Mouse (Mus musculus) hindbrain, embryonic 14.5 days (tissue): Measurements from ENCODE around the gene Wdr11. TPM values are rescaled to one million over a fixed set of nuclear protein-coding genes. Genes with fewer than 3 reads are reported as not detected.

Experiments
- ATAC-seq: fragments of 200-750 bp; cut with Nextera tagmentation; 2 replicates; pipeline ENCODE4 v1.8.0; 2017; ENCODE audit warnings: moderate number of reproducible peaks, mild to moderate bottlenecking, moderate TSS enrichment, moderate library complexity; ENCODE audit not compliant: low FRiP score
- DNase-seq: peaks from one replicate; pipeline ENCODE4 v3.0.0-alpha.2; 2015; ENCODE audit warnings: low spot score
- H3K27ac ChIP-seq: fragments of 300-500 bp; sonication (generic); 2 replicates; pipeline ENCODE4 v1.5.1; 2014; ENCODE audit warnings: mild to moderate bottlenecking, moderate library complexity
- H3K27me3 ChIP-seq: fragments of 300-500 bp; sonication (generic); 2 replicates; pipeline ENCODE4 v1.6.1; 2014; ENCODE audit warnings: mild to moderate bottlenecking, low read length, mixed read lengths; ENCODE audit not compliant: control insufficient read depth, insufficient read depth
- H3K36me3 ChIP-seq: fragments of 300-500 bp; sonication (generic); replicated peaks from 2 replicates; pipeline ENCODE4 v1.6.1; 2014; ENCODE audit not compliant: control insufficient read depth, insufficient read depth
- H3K4me1 ChIP-seq: fragments of 300-500 bp; sonication (generic); replicated peaks from 2 replicates; pipeline ENCODE4 v1.6.1; 2014; ENCODE audit warnings: antibody characterized with exemption, low read length, mixed read lengths; ENCODE audit not compliant: control insufficient read depth, insufficient read depth
- H3K4me2 ChIP-seq: fragments of 300-500 bp; sonication (generic); replicated peaks from 2 replicates; pipeline ENCODE4 v1.6.1; 2014; ENCODE audit warnings: mild to moderate bottlenecking, moderate library complexity
- H3K4me3 ChIP-seq: fragments of 300-500 bp; sonication (generic); replicated peaks from 2 replicates; pipeline ENCODE4 v1.5.1; 2014; ENCODE audit warnings: mild to moderate bottlenecking, low read length
- H3K9ac ChIP-seq: fragments of 300-500 bp; sonication (generic); 2 replicates; pipeline ENCODE4 v1.6.1; 2014
- H3K9me3 ChIP-seq: fragments of 300-500 bp; sonication (generic); 2 replicates; pipeline ENCODE4 v1.6.1; 2016; ENCODE audit warnings: low read length; ENCODE audit not compliant: control insufficient read depth
- WGBS: fragments of 180-500 bp; shearing (Covaris S2); extraction: QIAGEN DNeasy Blood & Tissue Kit; methylation state at CpG from one replicate; pipeline ENCODE4 v1.1.7; 2014; 5-methylcytosine and 5-hydroxymethylcytosine counted together
- polyA plus RNA-seq: library from polyadenylated mRNA; unstranded; fragments of >200 nt; fragmentation: Nextera tagmentation; extraction: Ambion mirVana; gene quantifications from 2 replicates; pipeline ENCODE4 v1.2.1, GENCODE M21; 2014

The Wdr11 gene
- polyA plus RNA-seq, 1 experiment from 2014 or later = 36.9 TPM

DNA sequence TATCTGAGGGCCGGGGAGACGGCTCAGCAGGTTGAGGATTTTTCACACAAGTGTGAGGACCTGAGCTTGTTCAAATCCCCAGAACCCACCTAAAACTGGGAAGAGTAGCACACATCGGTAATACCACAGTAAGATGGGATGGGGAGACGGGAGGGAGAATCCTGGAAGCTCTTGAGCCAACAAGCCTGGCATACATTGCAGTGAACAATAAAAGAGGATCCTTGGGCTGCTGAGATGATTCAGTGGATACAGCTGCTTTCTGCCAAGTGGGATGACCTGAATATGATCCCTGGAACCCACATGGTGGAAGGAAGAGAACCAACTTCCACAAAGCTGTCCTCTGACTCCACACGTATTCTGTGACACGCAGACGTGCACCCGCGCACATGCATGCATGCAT is 68.9 kb downstream of the Wdr11 start:
- Histone ChIP-seq H3K27ac (no peak overlapping the region), H3K9me3 (no peaks in the 10 kb centered on the region), H3K4me2 (no peak overlapping the region), H3K4me1 (peaks cover 11% of the 10 kb centered on the region), H3K9ac (no peak overlapping the region), H3K36me3 (no peaks in the 10 kb centered on the region), H3K4me3 (no peak overlapping the region), H3K27me3 (no peaks in the 10 kb centered on the region; the same call in 1 of the 2 replicates)
- ATAC-seq (no peak), DNase-seq (no peak)
- 87% methylated on average over 9 of the region's 9 CpGs for WGBS

DNA sequence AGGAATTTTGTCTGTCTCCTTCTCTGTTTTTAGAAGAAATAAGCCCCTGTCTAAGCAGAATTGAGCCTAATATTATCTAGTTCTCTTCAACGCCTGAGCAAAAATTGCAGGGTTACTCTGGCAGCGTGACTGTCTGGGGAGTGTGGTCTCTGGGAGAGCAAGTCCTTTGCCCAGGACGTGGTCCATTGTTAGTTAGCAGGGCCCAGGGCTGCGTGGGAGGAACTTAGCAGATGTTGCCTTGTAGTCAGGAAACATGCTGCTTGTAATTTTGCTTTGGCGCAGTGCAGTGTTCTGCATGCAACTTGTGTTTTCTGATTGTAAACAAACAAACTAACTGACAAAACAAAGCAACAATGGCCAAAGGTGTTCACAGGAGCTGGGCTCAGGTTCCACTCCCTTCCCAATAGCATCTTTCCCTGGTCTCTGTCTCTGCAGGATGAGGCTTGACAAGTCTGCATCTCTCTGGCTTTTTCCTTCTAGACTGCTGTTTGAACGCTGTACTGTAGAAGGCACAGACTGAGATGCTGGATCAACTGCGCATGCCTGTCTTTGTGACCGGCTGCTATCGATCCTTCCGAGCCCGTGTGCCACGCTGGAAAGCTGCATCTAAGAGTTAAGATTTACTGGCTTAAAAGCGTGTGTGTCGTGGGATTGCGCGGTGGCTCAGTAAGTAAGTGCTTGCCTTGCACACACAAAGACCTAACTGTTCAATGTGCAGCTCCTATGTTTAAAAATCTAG is 70.6 kb downstream of the Wdr11 start:
- H3K9ac ChIP-seq = no peak overlapping the region
- no peaks in the 10 kb centered on the region; the same call in 1 of the 2 replicates for H3K27me3 ChIP-seq
- H3K4me1 ChIP-seq = peaks cover 10% of the 10 kb centered on the region
- 58% methylated on average over 16 of the region's 16 CpGs for WGBS
- no peak overlapping the region for H3K4me2 ChIP-seq
- no peak overlapping the region for H3K27ac ChIP-seq
- no peak overlapping the region for H3K4me3 ChIP-seq
- H3K9me3 ChIP-seq = no peaks in the 10 kb centered on the region
- ATAC-seq (no peak), DNase-seq (no peak)
- H3K36me3 ChIP-seq = no peaks in the 10 kb centered on the region

DNA sequence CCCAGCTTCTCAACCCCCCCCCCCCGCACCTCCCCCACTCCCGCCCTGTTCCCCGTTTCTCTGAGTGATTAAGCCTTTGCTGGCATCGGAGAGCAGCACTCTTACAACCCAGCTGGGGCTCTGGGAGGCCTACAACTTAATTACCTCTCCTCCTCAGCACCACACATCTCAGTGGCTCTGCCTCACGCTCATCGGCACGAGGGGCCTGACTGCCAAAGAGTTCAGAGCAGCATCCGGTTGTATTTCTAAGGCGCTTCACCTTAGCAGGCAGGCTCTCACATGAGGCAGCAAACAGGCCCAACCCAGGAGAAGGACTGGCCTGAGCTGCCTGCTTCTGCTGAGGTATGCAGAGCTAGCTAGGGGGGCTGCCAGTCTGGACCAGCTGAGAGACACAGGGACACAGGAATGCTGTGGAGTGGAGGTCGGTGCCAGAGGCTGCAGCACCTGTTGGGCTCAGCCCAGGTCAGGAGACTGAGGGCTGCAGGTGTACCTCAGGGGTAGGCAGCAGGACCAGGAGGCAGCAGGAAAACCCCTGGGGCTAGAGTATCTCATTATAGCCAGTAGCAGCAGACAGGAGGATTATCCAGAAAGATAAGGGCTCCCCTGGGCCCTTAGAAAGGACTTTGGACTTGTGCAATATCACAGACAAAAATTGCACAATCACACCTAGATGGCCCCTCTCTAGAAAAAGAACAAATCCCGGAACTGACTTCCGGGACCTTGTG is 72.3 kb downstream of the Wdr11 start:
- DNase-seq (no peak), ATAC-seq (peak; percentile 37; the same call in 1 of the 2 replicates)
- Histone ChIP-seq H3K4me1 (peaks cover 10% of the 10 kb centered on the region), H3K36me3 (no peaks in the 10 kb centered on the region), H3K27me3 (no peaks in the 10 kb centered on the region; the same call in 1 of the 2 replicates), H3K9me3 (no peaks in the 10 kb centered on the region), H3K4me3 (no peak overlapping the region), H3K27ac (no peak overlapping the region), H3K4me2 (no peak overlapping the region), H3K9ac (no peak overlapping the region)
- WGBS = 27% methylated on average over 12 of the region's 12 CpGs

DNA sequence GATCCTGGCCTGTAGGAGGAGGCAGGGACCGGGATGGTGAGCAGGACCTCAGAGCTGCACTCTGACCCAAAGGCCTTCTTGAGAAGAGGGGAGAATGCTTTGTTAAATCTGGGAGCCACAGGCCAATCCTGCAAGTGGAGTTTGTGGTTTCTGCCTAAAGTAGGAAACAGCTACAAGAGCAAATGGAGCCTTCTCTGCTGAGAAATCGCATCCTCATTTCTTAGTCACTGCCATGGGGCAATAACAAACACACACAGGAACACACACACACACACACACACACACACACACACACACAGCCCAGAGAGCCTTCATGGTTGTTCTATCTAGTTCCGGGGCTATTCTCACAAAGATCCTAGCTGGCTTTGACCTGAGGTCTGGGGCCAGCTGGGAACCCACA is 73.7 kb downstream of the Wdr11 start:
- Histone ChIP-seq H3K9me3 (no peaks in the 10 kb centered on the region), H3K27me3 (no peaks in the 10 kb centered on the region; the same call in 1 of the 2 replicates), H3K4me3 (no peak overlapping the region), H3K27ac (no peak overlapping the region), H3K4me2 (no peak overlapping the region), H3K4me1 (peaks cover 10% of the 10 kb centered on the region), H3K36me3 (no peaks in the 10 kb centered on the region), H3K9ac (no peak overlapping the region)
- no peak for DNase-seq
- 80% methylated on average over 3 of the region's 3 CpGs for WGBS
- ATAC-seq = no peak

DNA sequence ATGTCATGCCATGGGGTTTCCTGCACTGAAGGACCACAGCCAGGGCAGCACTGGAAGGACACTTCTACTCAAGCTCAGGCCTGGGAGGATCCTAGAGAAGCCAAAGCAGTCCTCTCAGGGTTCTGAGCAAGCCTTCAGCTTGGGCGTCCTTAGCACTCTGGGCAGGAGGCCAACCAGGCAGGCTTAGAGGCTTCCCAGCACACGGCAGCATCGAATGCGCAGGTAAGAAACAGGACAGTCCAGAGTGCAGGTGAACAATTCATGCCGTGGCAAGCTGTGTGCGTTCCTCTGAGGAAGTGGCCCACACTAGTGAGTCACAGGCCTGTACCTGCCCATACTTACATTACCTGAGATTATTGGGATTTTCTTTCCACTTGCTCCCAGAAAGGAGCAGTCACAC is 74.3 kb downstream of the Wdr11 start:
- Histone ChIP-seq H3K4me3 (no peak overlapping the region), H3K36me3 (no peaks in the 10 kb centered on the region), H3K4me2 (no peak overlapping the region), H3K27me3 (no peaks in the 10 kb centered on the region; the same call in 1 of the 2 replicates), H3K9ac (no peak overlapping the region), H3K4me1 (peaks cover 10% of the 10 kb centered on the region), H3K9me3 (no peaks in the 10 kb centered on the region), H3K27ac (no peak overlapping the region)
- 85% methylated on average over 6 of the region's 6 CpGs for WGBS
- ATAC-seq (no peak), DNase-seq (no peak)

DNA sequence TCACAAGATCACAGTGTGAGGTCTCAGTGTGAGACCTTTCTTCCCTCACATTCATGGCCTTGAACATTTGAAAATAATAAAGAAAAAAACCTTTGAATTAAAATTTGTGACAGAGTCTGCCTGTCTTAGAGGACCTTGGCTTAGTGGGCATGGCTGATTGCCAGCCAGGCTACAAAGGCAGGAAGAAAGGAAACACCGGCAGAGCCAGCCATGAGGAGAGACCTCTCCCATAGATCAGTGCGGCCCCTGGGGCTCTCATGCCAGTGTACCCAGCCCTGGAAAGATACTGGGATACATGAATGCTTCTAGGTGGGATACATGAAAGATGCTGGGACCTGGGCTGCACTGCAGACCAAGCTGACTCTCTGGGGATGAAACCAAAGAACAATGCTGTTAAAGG is 74.9 kb downstream of the Wdr11 start:
- 49% methylated on average over 2 of the region's 2 CpGs for WGBS
- H3K4me2 ChIP-seq = no peak overlapping the region
- ATAC-seq = no peak
- no peak overlapping the region for H3K27ac ChIP-seq
- H3K9ac ChIP-seq = no peak overlapping the region
- peaks cover 10% of the 10 kb centered on the region for H3K4me1 ChIP-seq
- no peak for DNase-seq
- H3K36me3 ChIP-seq = no peaks in the 10 kb centered on the region
- no peaks in the 10 kb centered on the region; the same call in 1 of the 2 replicates for H3K27me3 ChIP-seq
- no peaks in the 10 kb centered on the region for H3K9me3 ChIP-seq
- H3K4me3 ChIP-seq = no peak overlapping the region

DNA sequence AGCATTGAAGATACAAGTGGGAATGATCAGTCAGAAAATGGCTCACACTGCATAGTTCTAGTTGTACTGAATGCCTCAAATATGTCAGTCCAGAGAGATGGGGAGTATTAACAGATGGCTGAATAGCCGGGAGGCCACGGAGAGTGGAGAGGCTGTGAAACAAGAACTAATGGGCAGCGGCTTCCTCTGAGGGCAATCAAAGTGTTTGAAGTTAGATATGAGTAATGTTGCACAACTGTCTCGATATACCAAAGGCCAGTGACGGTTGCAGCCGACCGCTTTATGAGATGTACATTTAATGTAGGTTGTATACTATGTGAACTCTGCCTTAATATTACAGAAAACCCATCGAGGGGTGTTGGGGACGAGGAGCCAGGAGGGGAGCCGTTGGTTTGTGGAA is 78.6 kb downstream of the Wdr11 start:
- no peaks in the 10 kb centered on the region for H3K9me3 ChIP-seq
- no peaks in the 10 kb centered on the region for H3K36me3 ChIP-seq
- H3K4me3 ChIP-seq = no peak overlapping the region
- DNase-seq (no peak), ATAC-seq (no peak)
- H3K27me3 ChIP-seq = no peaks in the 10 kb centered on the region
- no peak overlapping the region for H3K9ac ChIP-seq
- peaks cover 7% of the 10 kb centered on the region; the same call in 1 of the 2 replicates for H3K4me1 ChIP-seq
- WGBS = 86% methylated on average over 10 of the region's 10 CpGs
- H3K4me2 ChIP-seq = no peak overlapping the region
- H3K27ac ChIP-seq = no peak overlapping the region

DNA sequence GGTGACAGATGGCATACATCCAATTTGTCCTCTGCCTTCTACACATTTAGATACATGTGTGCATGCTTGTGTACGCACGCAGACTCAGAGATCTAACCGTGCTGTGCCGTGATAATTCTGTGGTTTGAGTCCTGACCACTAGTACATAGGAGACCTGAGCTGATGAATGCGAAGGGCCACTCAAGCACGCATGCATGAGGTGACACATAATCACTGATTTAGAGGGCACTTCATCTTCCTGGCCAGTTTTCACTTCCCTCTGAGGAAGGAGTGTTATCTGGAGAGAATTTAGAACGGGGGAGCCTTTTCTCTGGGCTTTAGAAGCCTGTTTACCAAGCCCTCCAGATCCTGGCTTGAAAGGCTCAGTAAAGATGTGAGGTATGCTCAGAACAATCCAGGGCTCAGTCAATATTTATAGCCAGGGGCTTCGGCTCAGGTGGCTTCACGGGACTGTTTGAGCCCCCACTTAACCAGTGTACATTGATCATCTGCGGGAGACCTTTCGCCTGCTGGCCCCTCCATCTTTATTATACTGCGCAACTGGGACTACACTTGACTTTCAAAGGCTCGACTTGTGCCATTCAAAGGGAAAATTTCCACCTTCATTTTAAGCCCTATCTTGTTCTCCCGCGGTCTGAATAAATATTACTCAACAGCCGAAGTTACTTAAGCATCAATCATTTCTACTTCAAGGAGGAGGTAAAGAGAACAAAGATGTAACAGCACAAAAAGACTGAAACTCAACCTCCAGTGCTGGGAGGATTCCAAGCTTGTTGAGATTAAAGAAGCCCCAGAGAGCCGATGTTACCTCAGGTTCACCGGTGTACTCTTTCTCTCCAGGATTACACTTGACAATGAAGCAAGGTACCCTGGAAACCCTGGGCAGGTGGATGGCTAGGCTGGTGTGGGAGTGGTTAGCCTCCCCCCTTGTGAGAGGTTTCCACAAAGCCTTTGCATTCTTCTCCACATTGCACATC is 80.3 kb downstream of the Wdr11 start:
- ATAC-seq (no peak), DNase-seq (no peak)
- Histone ChIP-seq H3K36me3 (no peaks in the 10 kb centered on the region), H3K4me3 (no peak overlapping the region), H3K4me1 (peaks cover 7% of the 10 kb centered on the region; the same call in 1 of the 2 replicates), H3K9me3 (no peaks in the 10 kb centered on the region), H3K9ac (no peak overlapping the region), H3K4me2 (no peak overlapping the region), H3K27me3 (no peaks in the 10 kb centered on the region), H3K27ac (no peak overlapping the region)
- WGBS = 84% methylated on average over 18 of the region's 18 CpGs

- Histone ChIP-seq H3K9ac (no peak overlapping the region), H3K4me2 (no peak overlapping the region), H3K36me3 (no peaks in the 10 kb centered on the region), H3K9me3 (no peaks in the 10 kb centered on the region), H3K27ac (no peak overlapping the region), H3K4me1 (peaks cover 7% of the 10 kb centered on the region; the same call in 1 of the 2 replicates), H3K4me3 (no peak overlapping the region), H3K27me3 (no peaks in the 10 kb centered on the region)
- ATAC-seq (no peak), DNase-seq (peak; percentile 36)
- 41% methylated on average over 9 of the region's 9 CpGs for WGBS
These were observed 82.1 kb downstream of the Wdr11 start for GRCm38 (mm10) chr7:129673776-129674175.
